Mouse (Mus musculus): ENCODE measurements at regions not wholly inside any gene's neighbourhood (a gene's known extent, or its start where the extent isn't known, plus 50 kb on each side); places are given as distances from the start of the nearest gene placed in this dataset.
"Not testable (repeated sequence)": the region's sequence is repeated elsewhere in the genome, so short reads cannot be mapped to it uniquely, and the experiment has no call there.

DNA sequence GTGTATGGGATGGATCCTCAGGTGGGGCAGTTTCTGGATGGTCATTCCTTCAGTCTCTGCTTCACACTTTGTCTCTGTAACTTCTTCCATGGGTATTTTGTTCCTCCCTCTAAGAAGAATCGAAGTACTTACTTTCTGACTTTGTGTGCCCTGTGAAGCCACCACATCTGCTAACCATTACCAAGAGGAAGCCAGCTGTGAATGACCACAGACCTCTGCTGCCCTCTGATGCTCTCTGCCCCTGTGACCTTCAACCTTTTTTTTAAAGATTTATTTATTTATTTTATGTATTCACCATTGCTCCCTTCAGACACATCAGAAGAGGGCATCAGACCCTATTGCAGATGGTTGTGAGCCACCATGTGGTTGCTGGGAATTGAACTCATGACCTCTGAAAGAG, 475.7 kb upstream of the Gulo start:
- DNase-seq (ENCODE audit: low spot score): not testable (repeated sequence)

DNA sequence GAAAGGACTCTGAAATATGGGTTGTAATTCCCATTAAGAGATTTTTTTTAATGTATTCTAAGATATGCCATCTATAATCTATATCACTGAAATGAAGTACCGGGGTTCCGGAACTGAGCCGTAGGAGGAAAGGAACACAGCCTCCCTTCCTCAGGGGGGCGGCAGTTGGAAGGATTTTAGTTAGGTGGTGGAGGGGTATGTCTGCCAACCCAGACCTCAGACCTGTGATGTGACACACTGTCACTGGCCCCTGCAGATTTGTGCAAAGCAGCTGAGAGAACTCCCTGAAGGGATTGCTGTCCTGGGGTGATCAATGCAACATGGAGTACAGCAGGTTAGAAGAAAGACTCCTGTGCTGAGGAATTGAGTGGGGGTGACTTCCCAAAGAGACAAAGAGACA, 470.2 kb upstream of the Gulo start:
- DNase-seq (ENCODE audit: low spot score): no peak

DNA sequence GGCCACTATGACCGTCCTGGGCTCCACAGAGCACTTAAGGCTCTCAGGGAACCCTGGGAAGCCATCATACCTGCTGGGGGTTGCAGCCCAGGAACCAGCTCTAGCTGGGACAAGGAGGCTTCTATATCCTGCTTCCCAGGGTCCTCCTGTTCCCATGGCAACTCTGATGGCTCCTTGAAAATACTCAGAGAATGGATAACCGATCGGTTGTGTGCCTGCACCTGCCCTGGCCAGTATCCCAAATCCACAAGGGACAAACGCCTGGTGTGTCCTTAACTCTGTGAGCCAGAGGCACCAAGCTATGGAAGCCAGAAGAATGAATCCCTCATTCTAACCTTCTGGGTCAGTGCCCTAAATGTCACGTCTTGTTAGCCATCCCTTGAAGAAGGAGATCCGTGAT, 469.6 kb upstream of the Gulo start:
- no peak for DNase-seq (ENCODE audit: low spot score)

GRCm38 (mm10) chr14:66475026-66475425, 466.0 kb upstream of the Gulo start:
- peak; percentile 5 for DNase-seq (ENCODE audit: low spot score)

- no peak for DNase-seq (ENCODE audit: low spot score)
Observed at GRCm38 (mm10) chr14:66473251-66473550, 464.2 kb upstream of the Gulo start.

DNA sequence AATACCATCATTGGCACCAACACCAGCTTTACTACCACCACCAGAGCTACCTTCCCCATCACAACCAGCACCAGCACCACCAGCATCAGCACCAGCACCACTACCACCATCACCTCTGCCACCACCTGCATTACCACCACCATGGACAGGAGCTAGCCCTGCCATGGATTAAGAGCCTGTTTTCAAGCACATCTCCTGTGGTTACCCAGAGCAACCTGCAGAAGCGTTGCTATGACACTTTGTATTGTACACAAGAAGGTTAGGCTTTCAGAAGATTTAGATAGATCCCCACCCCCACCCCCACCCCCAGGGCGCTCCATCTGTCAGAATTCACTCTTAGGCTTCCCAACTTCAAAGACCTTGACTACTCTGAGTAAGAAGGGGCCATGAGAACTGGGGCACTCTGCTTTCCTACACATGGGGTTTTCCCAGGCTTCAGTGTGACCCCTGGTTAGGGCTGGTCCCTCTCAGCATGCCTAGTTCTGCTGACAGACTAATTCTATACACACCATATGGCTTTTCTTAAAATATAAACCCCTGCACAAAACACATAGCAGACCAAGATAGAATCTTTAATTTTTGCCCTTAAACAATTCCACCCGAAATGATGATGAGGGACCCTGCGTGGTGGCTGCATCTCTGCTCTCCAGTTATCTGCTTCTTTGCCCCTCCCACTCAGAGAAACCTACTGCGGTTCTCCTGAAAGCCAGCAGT, 463.7 kb upstream of the Gulo start:
- DNase-seq (ENCODE audit: low spot score): no peak

DNA sequence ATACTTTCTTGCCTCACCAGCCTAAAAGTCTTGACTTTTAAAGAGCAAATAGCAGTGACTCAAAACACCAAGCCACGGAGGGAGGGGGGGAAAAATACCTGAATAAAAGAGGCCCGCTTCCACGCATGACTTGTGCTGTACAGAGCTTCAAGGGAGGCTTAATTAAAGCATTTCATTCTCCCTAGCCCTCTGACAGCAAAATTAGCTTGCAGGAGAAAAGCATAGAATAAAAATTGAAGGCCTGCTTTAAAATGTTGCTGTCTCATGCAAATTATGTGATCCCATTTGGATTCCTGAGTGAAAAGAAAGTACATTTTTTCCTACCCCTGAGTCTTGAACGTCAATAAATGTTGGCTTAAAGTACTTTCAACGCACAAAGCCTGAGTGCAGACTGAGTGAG, 453.1 kb upstream of the Gulo start:
- no peak for DNase-seq (ENCODE audit: low spot score)

DNA sequence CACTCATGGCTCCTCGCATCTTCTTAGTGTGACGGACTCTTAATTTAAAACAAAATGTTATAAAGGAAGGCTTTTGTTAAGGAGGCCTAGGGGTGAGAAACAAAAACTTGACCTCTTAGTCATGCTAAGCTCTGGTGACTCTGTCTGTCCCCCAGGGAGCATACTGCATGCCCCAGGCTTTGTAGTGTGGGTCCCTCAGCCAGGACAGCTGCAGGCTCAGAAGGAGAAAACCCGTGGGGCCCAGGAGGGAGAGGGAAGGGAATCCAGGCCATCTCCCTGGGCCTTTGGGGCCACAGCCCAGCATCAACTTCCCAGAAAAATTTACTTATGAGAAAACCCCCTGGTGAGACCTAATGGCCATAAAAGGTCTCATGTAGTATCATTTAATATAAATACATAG, 451.8 kb upstream of the Gulo start:
- DNase-seq (ENCODE audit: low spot score): no peak

GRCm38 (mm10) chr14:66458696-66459095, 449.7 kb upstream of the Gulo start:
- DNase-seq (ENCODE audit: low spot score): no peak

DNA sequence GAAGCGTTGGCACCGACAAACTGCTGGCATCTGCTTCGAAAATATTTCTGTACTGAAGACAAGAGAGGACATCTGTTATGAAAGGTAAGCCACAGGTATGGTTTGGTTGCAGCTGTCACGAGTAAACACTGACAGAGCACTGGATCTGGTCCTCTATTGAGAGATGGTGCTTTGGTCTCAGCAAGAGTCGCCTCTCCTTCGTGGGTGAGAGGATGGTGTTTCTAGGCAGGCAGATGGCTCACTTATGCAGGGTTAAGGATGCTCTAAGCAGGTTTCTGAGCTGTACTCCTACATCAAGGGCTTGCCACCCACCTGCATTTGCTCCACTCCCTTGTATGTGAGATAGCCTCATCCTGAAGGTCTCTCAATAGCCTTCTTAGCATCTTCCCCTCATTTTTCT, 448.3 kb upstream of the Gulo start:
- no peak for DNase-seq (ENCODE audit: low spot score)

- DNase-seq (ENCODE audit: low spot score): no peak
Observed at GRCm38 (mm10) chr14:66452828-66453227, 443.8 kb upstream of the Gulo start.

DNA sequence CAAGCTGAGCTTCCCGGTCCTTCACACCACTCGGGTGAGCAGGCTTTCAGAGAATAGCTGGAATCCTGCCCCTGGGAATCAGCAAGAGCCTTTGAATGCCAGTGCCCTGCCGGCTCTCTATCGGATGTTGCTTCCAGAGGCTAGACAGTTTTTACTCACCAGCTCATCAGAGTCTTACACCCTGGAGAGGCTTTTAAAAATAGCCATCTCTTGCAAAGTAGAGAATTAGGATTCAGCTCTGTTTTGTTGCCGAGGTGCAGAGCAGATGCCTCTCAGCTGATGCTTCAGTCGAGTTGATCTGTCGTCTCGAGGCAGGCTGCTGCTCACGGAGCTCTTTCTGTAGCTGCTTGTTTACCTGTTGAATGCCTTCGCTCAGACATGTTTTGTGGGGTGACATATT, 441.3 kb upstream of the Gulo start:
- DNase-seq (ENCODE audit: low spot score): no peak

GRCm38 (mm10) chr14:66442576-66442975, 433.6 kb upstream of the Gulo start:
- DNase-seq (ENCODE audit: low spot score): no peak

GRCm38 (mm10) chr14:66441825-66442224, 432.8 kb upstream of the Gulo start:
- no peak for DNase-seq (ENCODE audit: low spot score)

DNA sequence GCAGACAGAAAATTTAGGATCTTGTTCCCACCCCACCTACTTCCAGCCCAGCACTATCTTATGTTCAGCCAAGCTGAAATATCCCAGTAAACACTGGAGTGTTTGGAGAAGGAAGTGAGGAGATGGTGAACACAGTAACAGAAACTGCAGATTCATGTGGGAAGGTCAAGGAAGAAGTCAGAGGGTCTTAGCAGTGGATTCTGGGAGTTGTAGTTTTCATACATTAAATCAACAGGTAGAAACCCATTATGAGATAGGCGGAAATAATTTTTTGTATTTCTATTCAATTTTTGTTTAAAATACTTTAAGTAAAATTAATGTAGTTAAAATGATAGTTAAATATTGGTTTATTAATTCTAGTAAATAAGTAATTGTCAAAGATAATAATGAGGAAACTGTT, 429.6 kb upstream of the Gulo start:
- DNase-seq (ENCODE audit: low spot score): no peak

DNA sequence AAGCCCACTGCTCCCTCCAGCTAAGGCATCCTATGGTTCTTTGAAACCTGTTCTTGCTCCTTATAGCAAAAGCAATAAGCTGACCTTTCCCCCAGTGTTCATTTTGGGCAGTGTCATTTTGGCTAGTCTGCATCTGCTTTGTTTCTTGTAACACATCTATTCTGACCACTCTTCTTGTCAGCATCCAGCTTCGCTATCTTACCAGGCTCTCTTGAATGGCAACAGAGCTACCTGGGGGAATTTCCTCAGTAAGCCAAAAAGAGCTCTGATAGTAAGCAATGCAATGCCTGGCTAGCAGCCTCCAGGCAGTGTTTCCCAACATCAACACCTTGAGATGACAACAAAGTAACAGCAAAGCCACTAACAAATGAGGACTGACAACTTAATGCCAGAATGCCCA, 429.0 kb upstream of the Gulo start:
- DNase-seq (ENCODE audit: low spot score): no peak

DNA sequence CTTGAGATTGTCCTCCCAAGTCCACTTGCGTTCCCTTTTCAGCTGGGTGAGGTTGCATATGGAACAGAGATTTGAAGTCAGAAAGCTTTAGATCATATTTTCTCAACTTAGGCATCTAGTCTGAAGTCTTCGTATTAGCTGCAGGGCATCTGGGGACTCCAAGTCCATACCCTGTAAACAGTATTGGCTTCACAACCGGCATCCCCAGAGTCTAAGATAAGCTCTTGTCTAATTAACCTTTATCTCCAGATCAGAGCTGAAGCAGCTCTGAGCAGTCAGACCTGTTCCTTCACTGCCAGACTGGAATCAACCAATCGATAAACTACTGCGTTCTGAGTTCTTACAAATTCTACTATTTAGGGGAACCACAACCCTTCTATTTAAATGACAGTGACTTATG, 422.6 kb upstream of the Gulo start:
- DNase-seq (ENCODE audit: low spot score): no peak

GRCm38 (mm10) chr14:66424141-66424540, 415.1 kb upstream of the Gulo start:
- DNase-seq (ENCODE audit: low spot score): no peak
